Mouse (Mus musculus) macrophage (primary cell): ENCODE results near the gene Mgat4c. TPM values are rescaled to one million over a fixed set of nuclear protein-coding genes. Genes with fewer than 3 reads are reported as not detected.
"Not testable (repeated sequence)": the region's sequence is repeated elsewhere in the genome, so short reads cannot be mapped to it uniquely, and the experiment has no call there.

Experiments used
- H3K27ac ChIP-seq: fragments of 350-480 bp; formaldehyde crosslinking; 2 replicates; pipeline ENCODE4 v1.9.0; 2021
- H3K36me3 ChIP-seq: fragments of 350-480 bp; formaldehyde crosslinking; 2 replicates; pipeline ENCODE4 v1.9.0; 2021; ENCODE audit errors: inconsistent target
- H3K4me3 ChIP-seq: fragments of 350-480 bp; formaldehyde crosslinking; 2 replicates; pipeline ENCODE4 v1.9.0; 2021; ENCODE audit errors: inconsistent target
- H3K79me2 ChIP-seq: fragments of 350-480 bp; formaldehyde crosslinking; 2 replicates; pipeline ENCODE4 v1.9.0; 2021; ENCODE audit errors: inconsistent target
- WGBS: methylation state at CpG from one replicate; pipeline ENCODE4 v1.1.7; 2026; ENCODE audit warnings: inconsistent platforms; ENCODE audit not compliant: missing documents; 5-methylcytosine and 5-hydroxymethylcytosine counted together
- polyA plus RNA-seq: library from polyadenylated mRNA; stranded (reverse); fragments of 250-400 nt; gene quantifications from 3 replicates; pipeline ENCODE4 v1.2.4, GENCODE M21; 2018; ENCODE audit warnings: inconsistent platforms

The Mgat4c gene
- polyA plus RNA-seq, 1 experiment from 2014 or later = not detected

DNA sequence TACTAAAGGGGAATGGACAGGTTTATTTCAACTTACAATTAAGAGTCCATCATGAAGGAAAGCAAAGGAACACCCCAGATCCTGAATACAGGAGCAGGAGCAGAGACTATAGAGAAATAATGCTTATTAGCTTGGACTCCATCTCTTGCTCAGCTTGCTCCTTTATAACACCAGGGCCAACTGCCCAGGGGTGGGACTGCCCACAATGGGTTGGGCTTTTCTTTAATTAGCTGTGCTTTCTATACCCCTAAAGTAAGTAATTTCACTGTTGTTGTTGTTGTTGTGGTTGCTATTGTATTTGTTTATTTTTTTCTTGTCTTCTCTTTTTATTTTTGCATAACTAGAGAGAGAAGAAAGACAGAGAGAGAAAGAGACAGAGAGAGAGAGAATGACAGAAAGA, 562.6 kb downstream of the Mgat4c start:
- Histone ChIP-seq H3K4me3 (no peak overlapping the region), H3K27ac (no peak overlapping the region)

DNA sequence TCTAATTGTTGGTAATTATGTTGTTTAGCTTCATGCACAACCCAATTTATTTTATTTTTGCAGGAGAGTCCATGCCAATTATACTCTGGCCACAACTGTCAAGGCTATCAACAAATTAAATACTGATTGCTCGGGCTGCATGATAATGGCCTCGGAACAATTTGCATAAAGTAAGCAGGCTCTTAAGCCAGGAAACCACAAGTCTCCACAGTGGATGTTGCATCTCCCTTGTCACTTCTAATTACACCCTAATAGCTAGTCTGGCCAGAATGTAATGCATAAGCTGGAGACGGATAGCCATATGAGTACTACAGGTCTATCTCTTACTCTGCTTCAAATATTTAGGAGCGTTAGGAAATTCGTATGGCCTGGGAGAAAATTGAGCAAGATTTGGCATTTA, 563.3 kb downstream of the Mgat4c start:
- 91% methylated on average over 5 of the region's 5 CpGs for WGBS
- Histone ChIP-seq H3K27ac (no peak overlapping the region), H3K79me2 (no peaks in the 10 kb centered on the region), H3K4me3 (no peak overlapping the region), H3K36me3 (no peaks in the 10 kb centered on the region)

More for the DNA sequence above, 562.6 kb downstream of the Mgat4c start:
- Histone ChIP-seq H3K79me2 (no peaks in the 10 kb centered on the region), H3K36me3 (no peaks in the 10 kb centered on the region)

DNA sequence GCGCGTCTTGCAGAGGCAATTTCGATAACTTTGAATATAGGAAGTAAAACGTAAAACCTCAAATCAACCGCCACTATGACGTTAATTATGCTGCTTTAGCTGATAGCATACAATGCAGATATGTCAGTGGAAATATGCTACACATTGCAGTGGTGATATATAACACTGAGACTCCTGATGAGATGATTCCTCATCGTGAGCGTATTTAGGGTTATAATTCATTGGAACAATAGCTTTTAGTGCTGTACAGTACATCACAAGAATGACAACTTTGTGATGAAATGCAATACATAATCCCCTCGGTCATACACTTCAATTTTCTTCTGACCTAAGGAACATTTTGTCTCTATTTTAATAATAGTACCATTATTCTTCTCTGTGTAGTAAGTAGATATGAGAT, 564.0 kb downstream of the Mgat4c start:
- H3K36me3 ChIP-seq = no peaks in the 10 kb centered on the region
- H3K27ac ChIP-seq = no peak overlapping the region
- 93% methylated on average over 8 of the region's 9 CpGs for WGBS
- H3K4me3 ChIP-seq = no peak overlapping the region
- H3K79me2 ChIP-seq = no peaks in the 10 kb centered on the region

DNA sequence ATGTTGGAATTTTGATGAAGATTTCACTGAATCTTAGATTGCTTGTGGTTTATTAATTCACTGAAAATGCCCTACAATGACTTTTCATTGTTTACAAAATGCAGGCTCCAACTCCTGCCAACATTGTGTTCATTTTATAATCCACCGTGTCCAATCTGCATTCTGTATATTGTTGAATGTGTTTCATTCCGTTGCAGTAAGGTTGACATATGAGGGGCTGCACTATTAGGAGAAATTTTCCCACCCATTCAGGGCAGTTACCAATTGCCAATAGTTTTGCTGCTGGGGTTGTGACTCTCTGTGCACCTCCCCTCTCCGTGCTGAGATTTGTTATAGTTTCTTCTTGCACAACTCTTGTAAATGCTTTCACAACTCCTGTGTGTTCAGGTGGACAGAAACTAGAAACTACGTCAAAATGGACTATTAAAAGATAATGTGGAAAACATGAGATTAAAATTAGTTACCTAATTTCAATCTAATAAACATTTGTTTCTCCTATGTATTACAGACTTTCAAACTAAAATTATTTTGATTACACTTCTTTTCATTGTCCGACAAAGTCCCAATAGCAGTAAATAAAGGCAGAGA, 627.7 kb downstream of the Mgat4c start:
- Histone ChIP-seq H3K4me3 (no peak overlapping the region), H3K79me2 (no peaks in the 10 kb centered on the region), H3K27ac (no peak overlapping the region), H3K36me3 (no peaks in the 10 kb centered on the region)
- 76% methylated on average over 5 of the region's 5 CpGs for WGBS

DNA sequence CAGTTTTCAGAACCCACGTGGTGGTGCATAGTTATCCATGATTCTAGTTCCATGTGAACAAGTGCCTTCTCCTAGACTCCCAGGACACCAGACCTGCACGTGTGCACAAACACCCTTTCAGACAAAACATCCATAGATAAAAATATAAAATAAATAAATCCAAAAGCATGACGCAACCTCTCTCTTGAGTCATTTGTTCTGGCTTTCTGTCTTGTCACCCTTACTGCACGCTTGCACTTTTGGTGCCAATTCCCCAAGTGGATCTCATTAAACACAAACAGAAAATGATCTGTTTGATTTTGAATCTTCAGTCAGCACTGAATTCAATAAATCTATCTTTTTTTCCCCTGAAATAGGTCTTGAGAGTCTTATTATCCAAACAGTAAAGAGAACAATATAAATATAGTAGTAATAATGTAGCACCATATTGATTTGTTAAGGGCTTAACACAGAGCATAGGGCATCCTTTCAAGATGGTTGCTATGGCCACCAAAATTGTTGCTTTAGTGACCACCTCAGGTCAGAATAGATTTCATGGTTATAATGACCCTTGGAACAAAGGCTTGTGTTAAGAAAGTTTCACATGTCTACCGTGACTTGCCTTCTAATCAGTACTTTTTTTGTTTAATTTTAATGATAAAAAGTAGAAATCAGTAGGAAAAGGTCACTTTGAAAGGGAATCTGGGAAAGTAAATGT, 684.5 kb downstream of the Mgat4c start:
- no peaks in the 10 kb centered on the region for H3K36me3 ChIP-seq
- no peak overlapping the region for H3K27ac ChIP-seq
- no peak overlapping the region for H3K4me3 ChIP-seq
- H3K79me2 ChIP-seq = no peaks in the 10 kb centered on the region
- 86% methylated on average over 5 of the region's 5 CpGs for WGBS

DNA sequence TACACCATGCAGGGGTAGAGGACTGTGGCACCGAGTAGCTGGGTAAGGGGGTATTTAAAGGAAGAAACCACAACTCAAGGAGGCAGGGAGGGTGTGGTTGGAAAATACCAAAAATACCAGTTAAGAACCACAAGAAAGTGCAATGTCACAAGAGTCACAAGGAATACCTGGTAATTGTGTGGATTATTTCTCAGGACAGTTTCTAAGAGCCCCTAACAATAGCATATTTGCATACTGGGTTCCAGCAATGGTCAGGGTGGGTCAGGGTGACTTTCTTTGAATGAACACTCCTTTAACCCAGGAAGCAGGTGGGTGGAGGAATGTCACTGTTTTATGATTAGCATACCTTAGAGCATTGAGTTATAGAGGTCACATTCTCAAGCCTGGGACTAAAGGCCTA, 689.3 kb downstream of the Mgat4c start:
- Histone ChIP-seq H3K36me3 (no peaks in the 10 kb centered on the region), H3K4me3 (no peak overlapping the region), H3K27ac (no peak overlapping the region), H3K79me2 (no peaks in the 10 kb centered on the region)
- WGBS = 63% methylated on average over 1 of the region's 1 CpGs

DNA sequence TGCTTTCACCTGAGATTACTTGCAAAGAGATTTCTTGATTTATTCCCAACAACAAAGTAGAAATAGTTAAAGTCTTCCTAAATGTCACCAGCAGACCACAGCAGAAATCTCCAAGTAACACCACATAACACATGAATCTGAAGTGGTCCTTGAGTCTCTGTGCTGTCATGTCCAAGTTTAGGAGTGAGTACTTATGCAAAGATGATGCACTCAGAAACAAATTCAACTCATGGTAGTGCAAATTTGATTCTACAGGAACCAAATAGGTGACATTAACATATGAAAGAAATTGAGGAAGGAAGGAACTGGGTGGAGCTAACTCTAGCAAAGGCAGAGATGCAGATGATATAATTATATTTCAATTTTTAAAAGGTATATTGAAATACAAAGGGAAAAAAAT, 690.8 kb downstream of the Mgat4c start:
- H3K36me3 ChIP-seq = no peaks in the 10 kb centered on the region
- H3K79me2 ChIP-seq = no peaks in the 10 kb centered on the region
- no peak overlapping the region for H3K27ac ChIP-seq
- no peak overlapping the region for H3K4me3 ChIP-seq

DNA sequence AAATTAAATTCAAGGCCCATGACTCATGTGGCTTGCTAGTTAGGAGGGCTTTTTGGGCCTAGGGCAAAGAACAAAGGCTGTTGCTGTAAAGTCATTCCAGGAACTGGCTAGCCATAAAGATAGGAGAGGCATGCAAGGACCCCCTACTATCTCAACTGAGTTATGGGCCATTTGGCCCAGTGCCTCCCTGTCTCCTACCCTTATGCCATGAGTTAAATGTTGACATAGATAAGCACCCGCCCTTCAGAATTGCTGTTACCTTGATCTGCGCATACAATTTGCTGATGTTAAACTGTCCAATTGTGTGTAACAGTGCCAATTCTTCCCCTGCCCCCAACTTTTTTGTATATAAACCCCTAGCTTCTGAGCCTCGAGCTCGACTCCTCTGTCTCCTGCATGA, 692.8 kb downstream of the Mgat4c start:
- H3K27ac ChIP-seq = no peak overlapping the region
- no peaks in the 10 kb centered on the region for H3K36me3 ChIP-seq
- no peak overlapping the region for H3K4me3 ChIP-seq
- H3K79me2 ChIP-seq = no peaks in the 10 kb centered on the region
- 89% methylated on average over 4 of the region's 4 CpGs for WGBS

DNA sequence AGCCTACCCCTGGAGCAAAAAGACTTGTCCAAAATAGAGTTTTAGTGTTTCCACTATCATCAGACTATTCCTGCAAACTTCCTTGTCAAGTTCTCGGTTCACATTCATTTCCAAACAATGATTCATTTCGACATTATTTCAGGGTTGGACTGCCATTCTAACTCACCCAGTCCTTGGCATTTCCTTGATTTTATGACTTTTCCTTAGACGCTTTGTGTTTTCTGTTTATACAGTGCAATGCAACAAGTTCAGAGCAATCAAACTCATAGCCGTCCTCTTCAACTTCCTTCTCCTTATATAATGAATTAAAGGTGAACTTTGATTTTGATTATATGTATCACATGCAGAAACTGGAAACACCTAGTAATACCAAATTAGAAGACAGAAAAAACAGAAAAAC, 696.1 kb downstream of the Mgat4c start:
- Histone ChIP-seq H3K27ac (no peak overlapping the region), H3K36me3 (no peaks in the 10 kb centered on the region), H3K4me3 (no peak overlapping the region), H3K79me2 (no peaks in the 10 kb centered on the region)
- WGBS = 74% methylated on average over 4 of the region's 4 CpGs

DNA sequence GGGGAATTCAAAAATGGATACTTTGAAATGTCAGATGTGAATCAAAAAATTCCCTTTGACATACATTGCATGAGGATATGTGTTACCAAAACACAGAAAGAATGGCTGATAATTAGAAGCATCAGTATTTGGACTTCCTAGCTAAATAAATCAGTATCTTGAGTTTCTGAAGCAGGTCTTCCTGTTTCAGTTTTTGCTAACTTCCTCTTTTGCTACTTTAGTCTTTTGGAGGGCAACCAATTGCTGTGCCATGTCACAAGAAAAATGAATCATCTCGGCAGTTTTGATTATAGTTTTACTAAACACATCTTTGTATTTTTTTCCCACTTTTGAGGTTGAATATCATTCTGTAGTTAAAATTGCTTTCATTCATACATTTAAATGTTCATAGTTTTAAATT, 707.9 kb downstream of the Mgat4c start:
- Histone ChIP-seq H3K79me2 (no peaks in the 10 kb centered on the region), H3K4me3 (no peak overlapping the region), H3K36me3 (no peaks in the 10 kb centered on the region), H3K27ac (no peak overlapping the region)
- WGBS = 0% methylated on average over 1 of the region's 1 CpGs

DNA sequence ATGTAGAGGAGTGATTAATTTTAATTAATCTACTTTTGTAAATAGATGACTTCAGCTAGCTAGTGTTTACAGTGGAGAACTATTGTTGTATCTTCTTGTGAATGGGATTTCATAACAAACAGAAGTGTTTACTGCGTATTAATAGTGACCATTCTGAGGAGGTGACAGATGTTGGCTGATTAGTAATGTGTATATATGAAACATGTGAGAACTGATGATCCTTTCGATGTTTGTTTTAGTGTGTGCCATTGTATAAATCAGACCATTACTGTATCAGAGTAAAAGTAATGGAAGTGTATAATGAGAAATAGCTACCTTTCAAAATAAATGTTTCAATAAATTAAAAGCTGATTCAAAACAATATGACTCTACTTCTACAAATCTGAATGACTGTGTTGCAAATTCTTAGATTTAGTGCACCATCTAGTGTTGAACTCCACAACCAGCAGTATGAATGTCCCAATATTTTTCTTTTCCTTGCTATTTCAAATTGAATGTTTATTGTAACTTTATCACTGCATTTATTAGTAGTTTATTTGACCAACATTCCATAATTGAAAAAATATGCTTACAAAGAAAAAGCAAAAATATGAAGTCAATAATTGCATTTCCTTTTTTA, 736.5 kb downstream of the Mgat4c start:
- H3K27ac ChIP-seq = no peak overlapping the region
- WGBS = 96% methylated on average over 2 of the region's 2 CpGs

DNA sequence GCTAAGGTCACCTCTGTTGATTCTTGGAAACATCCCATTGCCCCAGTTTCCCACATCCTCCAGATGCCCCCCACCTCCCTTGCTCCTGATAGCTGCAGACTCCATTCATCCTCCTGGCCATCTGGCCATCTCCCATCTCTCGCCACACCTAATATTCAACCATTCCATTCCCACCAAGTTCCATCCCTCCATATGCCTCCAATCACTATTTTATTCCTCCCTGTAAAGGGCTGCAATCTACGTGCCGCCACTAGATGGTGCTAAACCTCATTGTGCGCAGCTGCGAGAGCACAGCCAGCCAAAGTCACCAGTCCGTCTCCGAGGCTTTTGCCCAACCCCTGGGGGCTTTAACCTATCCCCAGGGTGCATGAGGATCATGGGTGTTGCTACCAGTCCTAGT, 753.8 kb downstream of the Mgat4c start:
- 17% methylated on average over 2 of the region's 7 CpGs for WGBS
- H3K79me2 ChIP-seq, H3K27ac ChIP-seq, H3K36me3 ChIP-seq, H3K4me3 ChIP-seq: not testable (repeated sequence)

More for the DNA sequence above, 736.5 kb downstream of the Mgat4c start:
- H3K36me3 ChIP-seq = no peaks in the 10 kb centered on the region
- no peak overlapping the region for H3K4me3 ChIP-seq
- H3K79me2 ChIP-seq = no peaks in the 10 kb centered on the region

DNA sequence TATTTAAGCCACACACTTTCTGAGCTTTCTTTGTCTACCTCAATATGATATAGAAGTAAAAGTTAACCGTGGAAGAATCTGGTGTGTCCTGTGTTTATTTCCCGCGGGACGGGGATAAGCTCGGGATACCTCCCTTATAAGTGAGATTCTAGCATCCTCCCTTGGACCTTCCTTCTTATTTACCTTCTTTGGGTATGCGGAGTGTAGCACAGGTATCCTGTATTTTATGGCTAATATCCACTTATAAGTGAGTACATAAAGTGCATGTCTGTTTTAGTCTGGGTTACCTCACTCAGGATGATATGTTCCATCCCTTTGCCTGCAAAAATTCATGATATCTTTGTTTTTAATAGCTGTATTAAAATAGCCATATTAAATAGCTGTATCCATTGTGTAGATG, 754.2 kb downstream of the Mgat4c start:
- H3K36me3 ChIP-seq, H3K4me3 ChIP-seq, H3K27ac ChIP-seq, H3K79me2 ChIP-seq: not testable (repeated sequence)
- WGBS = 26% methylated on average over 6 of the region's 6 CpGs
